Mouse (Mus musculus): ENCODE results near the gene Sh3rf1.

The Sh3rf1 gene

DNA sequence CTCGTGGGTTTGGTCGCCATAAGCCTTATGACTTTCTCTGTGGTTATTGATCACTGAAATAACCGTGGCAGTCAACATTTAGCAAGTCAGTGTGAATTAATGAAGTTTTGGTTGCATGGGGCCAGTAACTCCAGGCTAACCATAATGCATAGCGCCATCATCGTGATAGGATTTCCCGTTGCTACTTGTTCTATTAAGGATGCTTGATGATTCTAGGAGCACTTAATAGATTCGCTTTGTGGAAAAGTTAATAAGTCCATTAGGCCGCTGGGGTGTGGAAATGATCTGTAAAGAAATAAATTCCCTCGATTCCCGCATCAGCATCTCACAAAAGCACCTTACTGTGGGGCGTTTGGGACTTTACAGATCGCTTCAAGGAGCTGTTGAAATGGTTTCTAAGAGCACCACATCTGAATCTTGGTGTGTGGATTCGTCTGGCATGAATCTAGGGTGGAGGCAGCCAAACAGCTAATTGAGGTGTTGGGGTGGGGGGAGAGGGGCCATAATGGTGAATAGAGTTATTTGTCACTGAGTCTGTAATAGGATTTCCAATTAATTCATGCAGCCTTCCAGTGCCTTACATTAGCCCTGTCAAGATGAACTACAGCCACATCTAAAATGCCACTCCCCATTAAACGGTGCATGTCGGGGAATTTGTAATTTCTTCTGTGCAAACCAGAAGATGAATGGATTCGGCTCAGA lies 101.5 kb downstream of the Sh3rf1 start:
- no peak for DNase-seq

DNA sequence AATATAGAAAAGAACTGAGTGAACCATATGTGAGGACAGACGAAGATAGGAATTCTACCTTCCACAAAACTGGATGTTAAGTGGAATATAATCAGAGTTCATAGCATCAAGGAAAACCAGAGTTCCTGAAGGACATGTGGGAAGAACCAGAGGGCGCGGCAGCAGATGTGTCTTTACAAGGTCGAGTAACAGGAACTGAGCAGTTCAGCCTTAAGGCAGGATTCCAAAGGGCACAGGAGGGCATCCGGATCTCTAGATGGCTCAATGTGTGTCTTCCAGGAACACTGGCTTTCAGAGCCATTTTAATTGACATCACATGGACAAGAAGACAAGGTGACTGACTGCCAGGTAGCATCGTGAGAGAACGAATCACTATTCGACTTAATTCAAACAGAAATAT lies 102.6 kb downstream of the Sh3rf1 start:
- peak; percentile 48 for DNase-seq

DNA sequence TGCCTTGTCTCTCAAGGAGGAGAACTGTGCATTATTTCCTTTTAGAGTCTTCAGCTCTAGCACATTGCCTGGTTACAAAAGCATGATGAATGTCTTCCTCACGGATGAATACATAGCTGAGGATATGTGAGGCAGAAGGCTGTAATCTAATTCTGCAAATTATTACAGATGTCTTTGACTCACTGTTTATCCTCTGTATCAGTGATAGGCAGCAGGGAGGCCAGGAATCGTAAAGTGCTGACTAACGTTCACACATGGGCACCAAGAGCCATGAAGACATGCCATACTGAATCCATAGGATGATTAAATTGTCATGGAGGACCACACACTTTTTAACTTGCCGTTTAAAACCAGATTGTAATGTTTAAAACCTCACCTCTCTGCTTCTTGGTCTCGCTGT lies 103.7 kb downstream of the Sh3rf1 start:
- DNase-seq, result no peak

DNA sequence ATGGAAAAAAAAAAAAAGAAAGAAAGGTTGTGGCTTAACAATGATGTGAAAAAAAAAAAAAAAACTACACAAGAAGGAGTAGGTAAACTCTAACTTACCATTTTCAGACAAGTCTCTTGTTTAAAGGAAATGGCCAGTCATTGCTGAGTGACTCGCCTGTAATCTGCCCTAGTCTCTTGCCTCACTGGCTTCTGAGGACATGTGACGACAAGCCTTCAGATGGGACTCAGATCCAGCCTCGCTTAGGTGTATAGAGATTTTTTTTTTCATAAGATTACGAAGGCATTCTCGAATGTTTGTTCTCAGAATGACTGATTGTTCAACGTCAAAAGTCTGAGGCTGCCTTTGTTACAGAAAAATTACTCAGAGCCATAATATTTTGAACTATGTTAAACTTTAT lies 116.0 kb downstream of the Sh3rf1 start:
- DNase-seq, result no peak

DNA sequence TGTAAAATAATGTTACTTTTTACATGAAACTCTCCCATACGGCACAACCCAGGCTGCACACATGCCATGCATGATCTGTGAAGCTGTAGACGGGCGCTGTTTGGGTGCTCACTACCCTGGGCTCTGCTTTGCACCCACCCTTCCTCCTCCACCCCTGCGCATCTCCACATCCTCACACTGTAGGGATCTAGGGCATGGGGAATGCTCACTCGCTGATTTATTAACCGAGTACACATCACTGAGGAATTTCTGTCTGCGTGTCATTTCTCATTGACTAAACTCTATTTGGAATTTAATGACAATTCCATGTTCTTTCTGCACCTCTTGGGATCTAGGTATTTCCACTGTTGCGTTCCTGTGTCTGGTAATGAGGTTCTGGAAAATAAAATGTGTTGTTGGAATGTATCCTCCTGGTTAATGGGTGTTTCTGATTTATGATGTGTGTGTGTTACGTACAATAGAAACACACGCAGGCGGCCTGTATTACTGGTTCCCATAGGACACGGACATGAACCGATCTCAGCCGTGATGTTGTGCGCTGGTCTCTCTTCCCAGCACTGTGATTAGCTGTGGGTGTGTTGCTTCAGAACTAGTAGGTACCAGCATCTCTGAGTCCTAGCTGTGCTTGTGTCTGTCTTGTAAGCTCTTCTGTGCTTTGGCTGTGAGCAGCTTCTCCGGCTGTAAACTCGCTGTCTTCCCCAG lies 116.8 kb downstream of the Sh3rf1 start:
- peak; percentile 37 for DNase-seq

DNA sequence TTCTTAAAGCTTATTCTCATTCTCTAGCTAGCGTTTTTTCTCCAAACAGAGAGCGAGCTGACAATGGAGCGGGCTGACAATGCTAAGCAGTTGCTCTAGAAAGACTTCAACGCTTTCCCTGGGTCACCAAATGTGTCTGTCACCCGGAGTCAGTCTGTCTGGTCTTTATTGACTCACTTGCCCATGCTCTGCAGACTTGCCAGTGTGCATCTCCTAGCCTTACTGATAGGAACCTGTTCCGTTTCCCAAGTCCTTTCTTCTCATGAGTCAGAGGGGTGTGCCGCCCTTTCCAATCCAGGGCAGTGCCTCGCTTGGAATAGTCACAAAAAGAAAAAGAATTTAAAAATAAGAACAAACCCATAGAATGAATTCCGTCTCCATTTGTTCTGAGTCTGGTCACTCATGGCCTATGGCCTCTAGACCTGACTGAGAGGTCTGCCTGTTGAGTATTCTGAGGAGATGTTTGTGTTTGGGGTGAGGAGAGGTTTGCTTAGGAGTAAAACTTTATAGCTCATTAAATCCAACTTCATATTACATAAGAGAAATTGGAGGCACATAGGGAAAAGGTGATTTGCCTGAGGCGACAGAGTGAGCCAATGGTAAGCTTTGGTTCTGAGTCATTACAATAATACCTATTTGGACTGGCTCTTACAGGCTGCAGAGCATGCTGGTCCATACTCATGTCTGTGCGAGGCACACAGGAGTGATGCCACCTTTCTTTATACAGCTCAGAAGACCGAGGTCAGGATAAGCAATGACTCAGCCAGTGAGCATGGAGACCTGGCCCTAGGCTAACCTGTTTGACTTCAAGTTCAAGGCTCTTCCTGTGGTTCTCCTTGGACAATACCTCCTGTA lies 118.1 kb downstream of the Sh3rf1 start:
- peak; percentile 36 for DNase-seq

GRCm38 (mm10) chr8:61342473-61343026 lies 118.9 kb downstream of the Sh3rf1 start:
- no peak for DNase-seq

DNA sequence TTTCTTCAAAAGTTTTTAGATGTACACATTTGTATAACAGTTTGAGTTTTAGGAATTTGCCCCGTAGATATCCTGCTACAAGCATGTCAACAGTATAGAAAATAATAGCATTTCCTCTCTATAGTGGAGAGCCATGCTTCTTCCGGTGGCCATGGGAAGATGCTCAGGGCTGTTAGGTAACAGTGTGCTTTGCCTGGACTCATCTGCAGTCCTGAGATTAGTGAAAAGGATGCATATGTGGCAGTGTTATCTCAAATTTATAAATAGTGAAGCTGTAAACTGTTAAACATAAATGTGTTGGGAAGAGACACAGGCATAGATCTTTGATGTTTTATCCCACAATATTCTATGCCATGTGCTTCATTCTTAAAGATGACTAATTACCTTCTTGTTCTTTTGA lies 120.8 kb downstream of the Sh3rf1 start:
- no peak for DNase-seq

- DNase-seq, result no peak
Observed at GRCm38 (mm10) chr8:61346941-61347340, 123.3 kb downstream of the Sh3rf1 start.

DNA sequence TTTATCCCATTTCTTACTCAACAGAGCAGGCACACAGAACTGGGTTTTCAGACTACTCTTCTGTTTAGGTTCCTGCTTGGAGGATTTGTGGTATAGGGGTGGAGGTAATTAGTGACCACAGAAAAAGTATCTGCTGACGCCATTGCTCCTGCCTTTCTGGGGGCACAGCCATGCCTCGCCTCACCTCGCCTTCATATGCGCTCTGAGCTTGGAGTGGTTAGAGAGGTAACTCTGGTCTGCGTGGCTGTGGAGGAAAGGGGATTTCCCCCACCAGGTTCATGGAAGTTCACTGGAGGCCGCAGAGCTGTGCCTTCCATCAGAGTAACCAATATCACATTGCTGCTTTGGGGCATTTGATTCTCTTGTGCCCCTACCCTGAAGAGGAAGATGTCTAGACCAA lies 123.9 kb downstream of the Sh3rf1 start:
- no peak for DNase-seq

DNA sequence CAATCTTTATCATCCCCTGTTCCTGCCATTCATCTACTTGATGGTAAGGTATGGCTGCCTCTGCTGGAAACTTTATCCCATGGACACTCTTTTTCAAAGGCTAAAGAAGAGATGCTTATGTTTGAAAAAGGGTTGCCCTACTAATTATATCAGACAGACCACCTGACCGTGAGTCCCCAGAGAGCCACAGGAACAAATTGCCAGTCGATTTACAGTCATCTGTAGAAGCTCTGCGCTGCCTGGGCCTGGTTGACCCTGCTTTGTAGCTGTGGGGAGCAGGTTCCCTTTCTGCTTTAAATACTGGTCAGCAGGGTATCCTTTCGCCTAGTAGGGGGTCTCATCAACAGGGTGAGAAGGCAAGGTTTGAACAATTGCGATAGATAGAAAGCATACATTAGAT lies 124.4 kb downstream of the Sh3rf1 start:
- DNase-seq, result no peak

GRCm38 (mm10) chr8:61348518-61348917 lies 124.8 kb downstream of the Sh3rf1 start:
- DNase-seq, result no peak

GRCm38 (mm10) chr8:61350443-61350842 lies 126.8 kb downstream of the Sh3rf1 start:
- no peak for DNase-seq

GRCm38 (mm10) chr8:61351638-61352037 lies 128.0 kb downstream of the Sh3rf1 start:
- no peak for DNase-seq

DNA sequence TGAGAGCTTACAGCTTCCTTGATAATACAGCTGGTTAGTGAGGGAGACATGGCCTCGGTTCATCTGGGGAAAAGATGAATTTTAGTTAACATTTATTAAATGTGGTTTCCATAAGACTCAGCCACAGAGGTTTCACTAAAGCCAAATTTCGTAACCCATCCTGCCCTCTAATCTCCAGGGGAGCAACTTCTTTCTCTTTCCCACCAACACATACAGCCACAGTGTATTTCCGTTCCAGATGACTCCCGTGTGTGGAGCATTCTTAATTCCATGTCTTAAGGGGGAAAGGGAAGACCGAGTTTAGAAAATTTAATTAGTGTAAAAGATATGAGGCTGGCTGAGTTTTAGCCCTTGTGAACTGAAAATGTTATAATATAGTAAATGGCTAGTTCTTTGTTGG lies 131.8 kb downstream of the Sh3rf1 start:
- no peak for DNase-seq

GRCm38 (mm10) chr8:61359004-61359403 lies 135.3 kb downstream of the Sh3rf1 start:
- no peak for DNase-seq

- DNase-seq, result peak; percentile 93
Observed at GRCm38 (mm10) chr8:61359851-61360272, 136.2 kb downstream of the Sh3rf1 start.

DNA sequence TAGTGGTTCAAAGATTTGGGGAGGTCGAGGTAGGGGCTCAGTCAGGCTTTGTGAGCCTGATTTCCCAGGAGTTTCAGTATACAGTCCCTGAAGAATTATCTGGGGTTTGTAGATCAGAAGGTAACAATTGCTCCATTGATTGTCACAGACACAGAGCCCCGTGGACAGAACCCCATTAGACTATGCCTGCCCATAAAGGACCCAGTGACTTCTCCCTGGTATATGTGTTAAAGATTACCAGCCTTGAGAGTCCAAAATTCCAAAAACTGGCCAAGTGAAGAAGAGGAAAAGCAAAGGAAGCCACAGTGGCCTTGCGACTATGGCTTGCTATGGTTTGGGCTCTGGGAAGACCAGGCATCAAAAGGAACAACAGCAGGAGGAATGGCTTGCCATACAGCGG lies 136.7 kb downstream of the Sh3rf1 start:
- peak; percentile 82 for DNase-seq

- no peak for DNase-seq
Observed at GRCm38 (mm10) chr8:61361476-61361875, 137.8 kb downstream of the Sh3rf1 start.

GRCm38 (mm10) chr8:61362301-61362913 lies 138.7 kb downstream of the Sh3rf1 start:
- DNase-seq, result no peak

DNA sequence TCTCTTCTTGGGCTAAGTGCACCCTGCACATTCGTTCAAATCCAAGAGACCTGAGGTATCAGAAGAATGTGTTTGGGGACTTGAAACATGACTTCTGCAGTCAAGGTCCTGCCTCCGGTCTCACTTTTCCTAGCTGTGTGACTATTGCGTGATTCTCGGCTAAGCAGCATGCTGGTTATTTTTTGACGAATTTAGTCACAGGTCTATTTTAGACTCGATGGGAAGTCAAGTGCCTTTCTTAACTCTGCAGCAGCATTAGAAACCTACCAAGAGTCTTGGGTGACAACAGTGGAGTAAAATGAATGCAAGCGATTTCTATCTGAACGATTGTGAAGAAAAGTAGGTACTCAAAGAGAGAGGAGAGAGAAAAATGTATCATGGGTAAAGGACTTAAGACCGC lies 149.6 kb downstream of the Sh3rf1 start:
- DNase-seq, result no peak

- no peak for DNase-seq
Observed at GRCm38 (mm10) chr8:61374059-61374755, 150.5 kb downstream of the Sh3rf1 start.
